Mouse (Mus musculus) inflammation-experienced regulatory T-cells, adult 6 months (primary cell): Measurements from ENCODE around the gene Ebf1. TPM values are rescaled to one million over a fixed set of nuclear protein-coding genes. Genes with fewer than 3 reads are reported as not detected.

ENCODE experiments used
- ATAC-seq: one replicate; pipeline ENCODE4 v1.8.0; 2017
- polyA plus RNA-seq, 3 experiments: library from polyadenylated mRNA; unstranded; fragments of 100-300 nt; shearing (Covaris generic); gene quantifications; one replicate each; pipeline ENCODE4 v1.2.1; 2017

Ebf1 gene
- polyA plus RNA-seq, 3 experiments from 2014 or later, result 0.19 to 1.8 (median 1.8) TPM

- no peak for ATAC-seq
Observed at GRCm38 (mm10) chr11:44741042-44741491, 124.0 kb downstream of the Ebf1 start.

DNA sequence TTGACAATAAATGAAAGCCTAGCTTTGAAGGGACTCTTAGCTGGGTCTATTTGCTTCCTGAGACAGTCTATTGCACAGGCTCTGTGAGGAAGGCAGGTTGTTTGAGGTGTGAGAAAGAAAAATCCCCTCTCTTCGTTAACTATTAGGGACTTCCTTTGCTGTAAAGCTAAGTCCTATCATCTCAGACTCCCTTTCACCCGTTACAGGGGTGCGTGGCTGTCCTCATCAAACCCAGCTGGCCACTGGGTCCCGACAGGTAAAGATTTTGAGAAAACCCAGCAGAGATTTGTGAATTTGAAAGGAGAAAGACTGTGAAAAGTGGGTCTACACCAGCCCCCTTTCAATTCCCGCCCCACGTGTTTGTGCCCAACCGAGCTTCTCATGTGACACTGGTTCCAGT is 127.3 kb downstream of the Ebf1 start:
- ATAC-seq, result no peak

- no peak for ATAC-seq
Observed at GRCm38 (mm10) chr11:44745946-44746345, 128.8 kb downstream of the Ebf1 start.

DNA sequence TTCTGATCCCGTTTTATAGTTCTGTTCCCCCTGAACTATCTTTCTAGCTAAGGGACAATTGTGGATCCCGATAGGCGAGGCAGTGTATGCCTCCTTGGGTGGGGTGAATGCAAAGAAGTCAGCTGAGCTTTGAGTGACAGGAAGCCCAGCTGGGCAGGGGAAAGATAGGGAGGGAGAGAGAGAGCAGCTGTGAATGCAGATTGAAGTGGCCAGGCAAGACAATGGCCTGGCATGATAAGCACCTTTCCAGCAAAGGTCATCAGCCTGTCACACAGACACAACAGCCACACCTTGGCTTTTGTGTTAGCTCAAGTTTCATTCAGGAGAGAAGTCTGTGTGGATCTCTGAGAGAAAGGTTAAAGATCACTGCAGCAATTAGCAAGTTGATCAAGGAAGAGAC is 129.6 kb downstream of the Ebf1 start:
- ATAC-seq, result no peak

DNA sequence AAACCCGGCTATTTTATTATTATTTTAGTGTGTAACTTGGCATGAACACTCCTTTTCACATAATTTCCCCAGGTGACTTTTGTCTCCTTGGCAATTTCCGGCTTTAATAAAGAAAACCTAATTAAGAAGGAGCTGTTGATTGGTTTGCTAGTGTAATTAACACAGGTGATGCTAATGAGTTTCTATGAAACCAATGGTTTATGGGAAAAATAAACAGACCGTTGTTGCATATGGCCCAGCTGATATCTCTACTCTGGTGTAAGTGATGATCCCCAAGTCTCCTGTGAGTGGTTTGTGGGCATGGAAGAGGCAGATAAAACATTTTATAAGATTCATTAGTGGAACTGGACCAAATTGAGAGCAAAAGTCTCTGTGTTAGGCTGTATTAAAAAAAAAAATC is 132.2 kb downstream of the Ebf1 start:
- no peak for ATAC-seq

DNA sequence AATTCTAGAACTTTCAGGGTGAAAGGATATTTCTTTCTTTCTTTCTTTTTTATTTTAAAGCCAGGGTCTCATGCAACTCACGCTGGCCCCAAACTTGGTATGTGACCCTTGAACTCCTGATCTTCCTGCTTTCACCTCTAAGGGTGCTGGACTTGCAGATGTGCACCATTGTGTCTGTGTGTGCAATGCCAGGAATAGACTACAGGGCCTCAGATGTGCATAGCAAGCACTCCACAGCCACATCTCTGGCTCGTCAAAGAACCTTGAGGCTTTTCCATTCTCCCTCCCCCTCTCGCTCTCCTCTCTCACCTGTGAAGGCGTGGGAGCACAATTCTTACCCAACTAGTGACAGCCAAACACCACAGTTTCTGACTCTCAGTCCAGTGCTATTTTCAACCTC is 137.2 kb downstream of the Ebf1 start:
- ATAC-seq, result no peak

DNA sequence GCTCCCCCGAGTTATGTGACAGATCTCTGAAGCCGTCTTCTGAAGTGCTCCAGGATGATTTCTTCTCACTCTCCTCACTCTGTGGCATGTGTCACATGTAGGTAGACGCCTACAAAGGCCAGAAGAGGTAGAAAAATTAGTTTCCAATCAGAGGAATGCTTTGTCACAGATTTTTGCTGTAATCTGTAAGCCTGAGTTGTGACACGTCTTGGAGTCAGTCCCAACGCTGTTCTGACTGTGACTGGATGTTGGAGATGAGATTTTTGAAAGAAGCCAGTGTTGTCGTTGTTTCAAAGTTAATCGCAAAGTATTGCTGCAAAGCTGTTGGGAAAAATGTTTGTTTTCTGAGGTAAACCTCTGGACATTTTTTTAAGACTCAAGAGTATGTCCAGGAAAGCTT is 139.2 kb downstream of the Ebf1 start:
- no peak for ATAC-seq

GRCm38 (mm10) chr11:44758857-44759256 is 141.7 kb downstream of the Ebf1 start:
- no peak for ATAC-seq

GRCm38 (mm10) chr11:44761128-44761996 is 144.2 kb downstream of the Ebf1 start:
- no peak for ATAC-seq

- ATAC-seq, result no peak
Observed at GRCm38 (mm10) chr11:44763992-44764835, 147.1 kb downstream of the Ebf1 start.

GRCm38 (mm10) chr11:44764988-44765387 is 147.9 kb downstream of the Ebf1 start:
- ATAC-seq, result no peak

- no peak for ATAC-seq
Observed at GRCm38 (mm10) chr11:44766246-44766645, 149.1 kb downstream of the Ebf1 start.

- no peak for ATAC-seq
Observed at GRCm38 (mm10) chr11:44767322-44767721, 150.2 kb downstream of the Ebf1 start.

GRCm38 (mm10) chr11:44768346-44768745 is 151.2 kb downstream of the Ebf1 start:
- no peak for ATAC-seq

DNA sequence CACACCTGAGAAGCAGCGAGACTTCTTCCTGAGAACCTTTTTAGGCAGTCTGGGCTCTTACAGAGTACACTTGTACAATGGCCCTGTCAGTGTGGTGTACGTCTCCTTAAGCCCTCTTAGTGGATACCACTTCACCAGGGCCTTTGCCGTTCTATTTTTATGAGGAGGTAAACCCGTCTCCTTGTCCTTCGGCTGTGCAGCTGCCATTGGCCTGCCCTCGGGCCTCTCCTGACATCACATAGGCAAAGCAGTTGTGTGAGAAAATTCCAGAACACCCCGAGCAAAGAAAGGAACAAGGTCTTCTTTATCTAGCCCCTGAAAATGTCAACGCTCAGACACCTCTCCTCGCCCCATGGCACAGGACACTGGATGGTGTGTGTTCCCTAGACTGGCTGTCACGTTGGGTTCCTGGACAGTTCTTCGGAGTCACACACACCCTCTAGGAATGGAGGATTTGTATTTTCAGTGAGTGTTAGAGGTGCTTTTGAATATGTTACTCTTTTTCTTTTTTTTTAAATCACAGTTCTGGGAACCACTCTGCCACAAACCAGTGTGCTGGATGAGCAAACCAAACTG is 154.0 kb downstream of the Ebf1 start:
- no peak for ATAC-seq

DNA sequence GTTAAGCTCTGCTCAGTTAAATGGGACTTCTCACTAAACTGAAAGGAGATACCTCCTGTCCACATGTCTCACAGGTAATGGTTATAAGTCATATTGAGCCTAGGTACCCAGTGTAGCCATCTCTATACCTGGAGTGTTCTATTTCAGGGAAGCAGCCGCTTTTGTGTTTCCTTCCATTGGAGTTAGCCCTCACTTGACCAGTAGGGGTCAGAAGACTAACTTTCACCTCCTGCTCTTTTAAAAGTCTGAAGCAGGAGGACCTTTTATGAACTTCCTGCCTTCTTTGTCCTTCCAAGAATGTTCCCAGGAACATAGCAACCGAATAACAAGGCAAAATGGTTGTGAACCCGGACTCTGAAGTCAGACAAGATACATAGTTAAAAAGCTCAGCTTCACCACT is 157.3 kb downstream of the Ebf1 start:
- no peak for ATAC-seq

DNA sequence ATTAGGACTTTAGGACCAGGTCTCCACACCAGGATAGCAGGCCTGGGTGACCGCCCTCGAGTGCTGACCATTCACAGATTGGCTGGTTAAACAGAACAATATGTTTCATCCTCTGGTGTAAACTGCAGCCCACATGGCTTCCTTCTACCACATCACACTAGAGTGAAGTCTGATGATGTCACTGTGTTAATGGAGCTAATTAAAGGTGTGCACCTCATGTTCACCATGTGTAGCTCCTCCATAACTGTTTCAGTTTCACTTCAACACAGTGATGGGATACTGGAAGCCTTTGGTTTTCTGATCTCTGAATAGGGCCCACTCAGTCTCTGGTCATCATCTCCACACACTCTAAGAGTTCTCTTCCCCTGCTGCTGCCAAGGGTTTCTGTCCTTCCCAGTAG is 158.4 kb downstream of the Ebf1 start:
- ATAC-seq, result no peak

DNA sequence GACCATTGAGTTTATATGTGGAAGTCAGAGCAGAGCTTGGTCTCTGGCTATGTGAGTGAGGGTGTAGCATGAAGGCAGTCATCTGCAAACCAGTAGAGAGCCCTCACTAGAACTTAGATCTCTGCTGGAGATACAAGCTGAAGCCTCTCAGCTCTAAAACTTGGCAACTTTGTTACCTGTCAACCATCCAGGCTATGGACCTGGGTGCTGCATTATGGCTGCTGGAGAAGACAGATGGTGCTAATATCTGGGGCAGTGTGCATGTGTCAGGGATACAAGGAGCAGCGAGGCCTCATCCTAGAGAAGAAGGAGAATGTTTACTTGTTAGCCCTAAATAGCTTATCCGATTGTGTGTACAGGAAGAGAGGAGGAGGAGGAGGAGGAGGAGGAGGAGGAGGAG is 159.4 kb downstream of the Ebf1 start:
- no peak for ATAC-seq

DNA sequence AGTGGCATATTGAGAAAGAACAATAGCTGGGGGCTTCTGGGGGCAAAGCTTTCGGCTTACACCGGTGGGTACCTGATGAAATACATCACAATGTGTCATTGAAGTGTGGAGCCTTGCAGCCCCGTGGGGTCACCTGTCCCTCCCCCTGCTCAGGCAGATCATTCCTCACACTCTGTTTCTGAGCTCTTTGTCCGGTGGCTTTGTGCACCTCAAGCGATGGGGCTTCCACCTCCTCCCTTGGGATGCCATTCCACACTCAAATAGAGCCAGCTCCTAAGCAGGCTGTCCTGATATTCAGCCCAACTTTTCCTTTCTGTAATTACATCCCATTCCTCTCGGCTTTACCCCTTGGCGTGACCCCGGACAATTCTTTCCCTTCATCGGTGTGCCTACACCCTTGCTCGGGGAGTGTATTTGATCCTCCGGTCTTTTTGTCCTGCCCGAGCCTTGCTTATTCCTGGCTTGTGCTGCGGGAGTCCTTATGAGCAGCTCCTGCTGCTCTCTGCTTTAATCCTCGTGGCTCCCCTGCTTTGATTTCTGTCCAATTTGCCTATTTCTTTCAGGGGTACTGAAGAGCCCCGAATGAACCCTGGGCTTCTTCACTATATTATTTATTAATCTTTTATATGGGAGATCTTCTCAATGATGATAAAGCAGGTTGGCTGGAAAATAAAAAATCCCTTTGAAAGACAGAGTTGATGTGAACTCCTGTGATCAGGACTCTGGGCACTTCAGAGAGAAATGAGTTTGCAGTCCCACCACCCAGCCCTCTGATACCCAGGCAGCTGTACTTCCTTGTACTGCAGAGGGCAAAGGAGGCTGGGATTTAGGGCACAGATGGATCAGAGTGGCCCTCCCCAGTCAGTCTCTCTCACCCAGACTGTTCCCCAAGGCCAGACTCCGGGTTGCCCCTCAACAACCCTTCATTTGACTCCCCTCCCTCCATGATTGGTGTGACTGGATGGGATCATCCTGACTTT is 160.5 kb downstream of the Ebf1 start:
- ATAC-seq, result no peak

- ATAC-seq, result no peak
Observed at GRCm38 (mm10) chr11:44779030-44779429, 161.9 kb downstream of the Ebf1 start.

GRCm38 (mm10) chr11:44784255-44785029 is 167.3 kb downstream of the Ebf1 start:
- ATAC-seq, result no peak
